Mouse (Mus musculus): ENCODE results near the gene Gm17267. TPM values are rescaled to one million over a fixed set of nuclear protein-coding genes. Genes with fewer than 3 reads are reported as not detected.
"Not testable (repeated sequence)": the region's sequence is repeated elsewhere in the genome, so short reads cannot be mapped to it uniquely, and the experiment has no call there.

Gene Gm17267
- not detected for total RNA-seq (2021)

- DNase-seq (ENCODE audit: extremely low spot score in 1 of 2, low spot score in 2 of 2); intact Hi-C loops (cut with DNase I): not testable (repeated sequence)
Observed at GRCm38 (mm10) chrX:126017257-126017656, at the start of gene Gm17267. Gene Gm17267, plus strand, starts transcription at chrX:126017557.
